Mouse (Mus musculus) heart, embryonic 15.5 days (tissue): ENCODE results near the gene Prkab1. TPM values are rescaled to one million over a fixed set of nuclear protein-coding genes. Genes with fewer than 3 reads are reported as not detected.

Experiments
- ATAC-seq: fragments of 200-750 bp; cut with Nextera tagmentation; replicated peaks from 2 replicates; pipeline ENCODE4 v1.8.0; 2017; ENCODE audit warnings: low read depth, moderate TSS enrichment; ENCODE audit not compliant: insufficient number of reproducible peaks, insufficient read depth, low FRiP score
- H3K27ac ChIP-seq: fragments of 300-500 bp; sonication (generic); 2 replicates; pipeline ENCODE4 v1.5.1; 2015; ENCODE audit warnings: mild to moderate bottlenecking, inconsistent platforms
- H3K27me3 ChIP-seq: fragments of 300-500 bp; sonication (generic); 2 replicates; pipeline ENCODE4 v1.6.1; 2015; ENCODE audit warnings: inconsistent platforms
- H3K36me3 ChIP-seq: fragments of 300-500 bp; sonication (generic); 2 replicates; pipeline ENCODE4 v1.6.1; 2015; ENCODE audit warnings: mild to moderate bottlenecking, inconsistent platforms
- H3K4me1 ChIP-seq: fragments of 300-500 bp; sonication (generic); replicated peaks from 2 replicates; pipeline ENCODE4 v1.6.1; 2015; ENCODE audit warnings: inconsistent platforms
- H3K4me2 ChIP-seq: fragments of 300-500 bp; sonication (generic); 2 replicates; pipeline ENCODE4 v1.6.1; 2015; ENCODE audit warnings: inconsistent platforms, mild to moderate bottlenecking, moderate library complexity
- H3K4me3 ChIP-seq: fragments of 300-500 bp; sonication (generic); 2 replicates; pipeline ENCODE4 v1.5.1; 2015; ENCODE audit warnings: mild to moderate bottlenecking, inconsistent platforms
- H3K9ac ChIP-seq: fragments of 300-500 bp; sonication (generic); 2 replicates; pipeline ENCODE4 v1.6.1; 2015; ENCODE audit warnings: mild to moderate bottlenecking, inconsistent platforms
- H3K9me3 ChIP-seq: fragments of 300-500 bp; sonication (generic); replicated peaks from 2 replicates; pipeline ENCODE4 v1.6.1; 2016; ENCODE audit warnings: inconsistent platforms
- WGBS: fragments of 180-500 bp; shearing (Covaris S2); methylation state at CpG from one replicate; pipeline ENCODE4 v1.1.7; 2015; ENCODE audit warnings: mixed read lengths; 5-methylcytosine and 5-hydroxymethylcytosine counted together
- polyA plus RNA-seq: library from polyadenylated mRNA; unstranded; fragments of >200 nt; fragmentation: Nextera tagmentation; extraction: Ambion mirVana; gene quantifications from 2 replicates; pipeline ENCODE4 v1.2.1, GENCODE M21; 2015

The Prkab1 gene
- polyA plus RNA-seq, 1 experiment from 2014 or later, result 33.3 TPM

DNA sequence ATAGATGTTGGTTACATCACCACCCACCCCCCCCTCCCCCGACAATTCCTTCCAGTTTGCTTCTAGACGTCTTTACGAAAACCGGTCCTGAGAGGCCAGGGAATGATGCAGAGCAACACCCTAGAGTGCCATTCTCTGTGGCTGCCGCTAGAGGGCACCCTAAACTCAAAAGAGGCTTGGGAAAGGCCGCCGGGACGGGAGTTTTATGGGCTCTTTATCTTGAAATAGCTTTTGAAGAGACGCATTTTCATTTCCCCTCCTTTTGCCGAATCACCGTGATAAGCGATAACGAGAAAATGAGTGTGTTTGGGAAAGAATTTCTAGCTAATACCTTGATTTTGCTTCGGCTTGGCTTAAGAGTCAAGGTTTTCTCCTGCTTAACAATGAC is 6.9 kb upstream of the Prkab1 start:
- Histone ChIP-seq H3K4me2 (peak overlapping the region; percentile 46), H3K27ac (no peak overlapping the region), H3K4me3 (no peak overlapping the region), H3K9ac (no peak overlapping the region), H3K27me3 (peaks cover 16% of the 10 kb centered on the region), H3K36me3 (no peaks in the 10 kb centered on the region), H3K4me1 (peaks cover 5% of the 10 kb centered on the region), H3K9me3 (no peaks in the 10 kb centered on the region)
- no peak for ATAC-seq
- 3% methylated on average over 14 of the region's 14 CpGs for WGBS

- peaks cover 16% of the 10 kb centered on the region for H3K27me3 ChIP-seq
- H3K36me3 ChIP-seq, result no peaks in the 10 kb centered on the region
- H3K9ac ChIP-seq, result no peak overlapping the region
- 8% methylated on average over 19 of the region's 19 CpGs for WGBS
- H3K9me3 ChIP-seq, result no peaks in the 10 kb centered on the region
- H3K27ac ChIP-seq, result no peak overlapping the region
- no peak for ATAC-seq
- H3K4me3 ChIP-seq, result 0 out of 2 replicates have a peak overlapping the region, but pooled peaks have one; percentile 5
- H3K4me2 ChIP-seq, result peak overlapping the region; percentile 46
- H3K4me1 ChIP-seq, result peaks cover 5% of the 10 kb centered on the region
These were observed 6.4 kb upstream of the Prkab1 start for GRCm38 (mm10) chr5:116030566-116031189.

DNA sequence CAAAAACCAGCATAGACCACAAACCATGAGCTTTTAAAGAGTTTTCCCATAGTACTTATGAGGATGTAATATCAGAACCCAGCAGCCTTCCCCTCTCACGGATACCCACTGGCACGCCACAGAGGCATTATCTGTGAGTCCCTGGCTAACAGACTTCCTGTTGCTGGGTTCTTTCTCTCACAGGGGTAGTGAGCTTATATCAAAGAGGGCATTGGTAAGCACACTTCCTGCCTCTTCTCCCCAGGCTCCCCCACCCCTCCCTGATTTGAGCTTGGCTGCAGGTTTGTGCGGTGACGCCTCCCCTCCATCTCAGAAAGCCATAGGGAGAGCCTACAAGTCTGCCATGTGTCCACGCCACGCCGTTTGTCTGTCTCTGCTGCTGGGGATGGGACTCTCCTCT is 4.8 kb upstream of the Prkab1 start:
- no peak overlapping the region for H3K9ac ChIP-seq
- H3K4me3 ChIP-seq, result no peak overlapping the region
- peaks cover 16% of the 10 kb centered on the region for H3K27me3 ChIP-seq
- WGBS, result 34% methylated on average over 7 of the region's 7 CpGs
- no peaks in the 10 kb centered on the region for H3K36me3 ChIP-seq
- H3K4me2 ChIP-seq, result no peak overlapping the region
- H3K4me1 ChIP-seq, result peaks cover 8% of the 10 kb centered on the region
- no peak overlapping the region for H3K27ac ChIP-seq
- no peaks in the 10 kb centered on the region for H3K9me3 ChIP-seq
- no peak for ATAC-seq

- ATAC-seq, result no peak
These were observed 2.3 kb upstream of the Prkab1 start for GRCm38 (mm10) chr5:116026561-116026960.

DNA sequence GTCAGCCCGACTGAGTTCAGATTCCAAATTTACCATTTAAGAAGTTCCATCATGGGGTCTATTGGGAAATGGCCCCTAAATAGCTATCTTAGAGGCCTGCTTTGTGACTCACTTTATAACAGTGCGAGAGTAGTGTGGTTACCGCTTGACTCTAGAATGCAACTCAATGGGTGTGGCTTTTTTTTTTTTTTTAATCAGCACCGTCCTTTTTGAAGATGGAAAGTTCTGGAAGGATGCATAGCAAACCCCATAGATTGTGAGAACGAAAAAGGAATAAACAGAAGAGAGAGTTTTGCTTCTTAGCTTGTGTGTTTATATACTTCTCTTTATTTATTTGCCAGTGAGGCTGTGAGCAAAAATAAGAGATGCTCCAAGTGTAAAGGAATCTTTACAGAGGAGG is 1.8 kb upstream of the Prkab1 start:
- Histone ChIP-seq H3K27ac (no peak overlapping the region), H3K9me3 (no peaks in the 10 kb centered on the region), H3K36me3 (no peaks in the 10 kb centered on the region), H3K4me1 (peaks cover 25% of the 10 kb centered on the region), H3K4me3 (no peak overlapping the region), H3K4me2 (no peak overlapping the region), H3K27me3 (peaks cover 16% of the 10 kb centered on the region), H3K9ac (no peak overlapping the region)
- no peak for ATAC-seq
- WGBS, result 76% methylated on average over 5 of the region's 5 CpGs

More at GRCm38 (mm10) chr5:116026561-116026960, 2.3 kb upstream of the Prkab1 start:
- Histone ChIP-seq H3K27me3 (peaks cover 16% of the 10 kb centered on the region), H3K9ac (no peak overlapping the region), H3K27ac (no peak overlapping the region), H3K36me3 (no peaks in the 10 kb centered on the region), H3K4me1 (peaks cover 25% of the 10 kb centered on the region), H3K4me2 (no peak overlapping the region), H3K4me3 (no peak overlapping the region), H3K9me3 (no peaks in the 10 kb centered on the region)
- 48% methylated on average over 14 of the region's 14 CpGs for WGBS

- ATAC-seq, result peak; percentile 38
- Histone ChIP-seq H3K4me2 (peak overlapping the region; percentile 94), H3K27ac (peak overlapping the region; percentile 84), H3K9me3 (no peaks in the 10 kb centered on the region), H3K9ac (peak overlapping the region; percentile 78), H3K4me1 (peaks cover 37% of the 10 kb centered on the region), H3K27me3 (0 out of 2 replicates have a peak, but pooled peaks cover 3% of the 10 kb centered on the region), H3K36me3 (peaks cover 19% of the 10 kb centered on the region; the same call in 1 of the 2 replicates), H3K4me3 (peak overlapping the region; percentile 86)
- WGBS, result under 1% methylated on average over 28 of the region's 28 CpGs
These were observed 455 bp downstream of the Prkab1 start for GRCm38 (mm10) chr5:116023821-116024284.

DNA sequence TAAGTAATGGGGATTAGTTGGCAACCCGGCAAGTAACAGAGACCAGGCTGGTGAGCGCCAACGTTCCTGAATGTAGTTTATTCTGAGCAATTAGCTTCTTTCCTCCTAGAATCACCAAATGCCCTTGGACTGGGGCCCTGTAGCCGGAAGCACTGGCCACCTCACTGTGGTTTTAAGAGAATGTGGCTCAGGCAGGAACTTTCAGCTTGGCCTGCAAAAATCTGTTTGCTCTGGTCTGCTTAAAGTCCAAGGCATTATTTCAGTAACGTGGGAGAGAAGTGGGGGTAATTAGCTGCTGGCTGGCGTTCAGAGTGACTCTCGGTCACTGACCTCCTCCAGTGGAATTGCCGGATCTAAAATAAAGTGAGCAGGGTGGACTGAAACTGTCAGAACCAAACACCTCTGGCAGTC is 1.1 kb downstream of the Prkab1 start:
- Histone ChIP-seq H3K4me1 (peaks cover 43% of the 10 kb centered on the region), H3K9ac (peak overlapping the region; percentile 78), H3K4me2 (peak overlapping the region; percentile 94), H3K27ac (peak overlapping the region; percentile 84), H3K36me3 (peaks cover 21% of the 10 kb centered on the region), H3K4me3 (peak overlapping the region; percentile 86), H3K9me3 (no peaks in the 10 kb centered on the region), H3K27me3 (0 out of 2 replicates have a peak, but pooled peaks cover 3% of the 10 kb centered on the region)
- WGBS, result 28% methylated on average over 8 of the region's 8 CpGs
- no peak for ATAC-seq

GRCm38 (mm10) chr5:116022658-116023200 is 1.6 kb downstream of the Prkab1 start:
- peaks cover 43% of the 10 kb centered on the region for H3K4me1 ChIP-seq
- no peak for ATAC-seq
- WGBS, result 72% methylated on average over 7 of the region's 7 CpGs
- no peak overlapping the region for H3K9ac ChIP-seq
- peak overlapping the region; percentile 86 for H3K4me3 ChIP-seq
- H3K27ac ChIP-seq, result peak overlapping the region; percentile 84; the same call in 1 of the 2 replicates
- H3K36me3 ChIP-seq, result peaks cover 27% of the 10 kb centered on the region
- H3K9me3 ChIP-seq, result no peaks in the 10 kb centered on the region
- peak overlapping the region; percentile 94 for H3K4me2 ChIP-seq
- 0 out of 2 replicates have a peak, but pooled peaks cover under 1% of the 10 kb centered on the region for H3K27me3 ChIP-seq

DNA sequence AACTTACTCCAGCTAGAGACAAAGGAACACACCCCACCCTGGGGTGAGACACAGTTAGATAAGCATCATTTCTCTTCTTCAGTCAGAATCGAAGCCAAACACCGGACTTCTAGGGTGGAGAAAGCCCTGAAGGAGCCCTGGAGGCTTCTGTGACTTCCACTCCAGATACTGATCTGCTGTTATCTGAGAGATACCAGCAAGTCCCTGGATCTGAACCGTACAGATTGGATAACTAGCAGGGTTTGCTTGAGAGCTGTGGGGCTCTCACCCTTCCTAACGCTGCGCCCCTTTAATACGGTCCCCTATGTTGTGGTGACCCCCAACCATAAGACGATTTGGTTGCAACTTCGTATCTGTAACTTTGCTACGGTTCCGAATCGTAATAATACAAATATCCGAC is 2.2 kb downstream of the Prkab1 start:
- no peaks in the 10 kb centered on the region for H3K9me3 ChIP-seq
- ATAC-seq, result no peak
- H3K4me3 ChIP-seq, result 0 out of 2 replicates have a peak overlapping the region, but pooled peaks have one; percentile 86
- no peak overlapping the region for H3K9ac ChIP-seq
- peak overlapping the region; percentile 94 for H3K4me2 ChIP-seq
- H3K36me3 ChIP-seq, result peaks cover 33% of the 10 kb centered on the region
- no peak overlapping the region for H3K27ac ChIP-seq
- 77% methylated on average over 12 of the region's 12 CpGs for WGBS
- peaks cover 43% of the 10 kb centered on the region for H3K4me1 ChIP-seq
- H3K27me3 ChIP-seq, result no peaks in the 10 kb centered on the region

DNA sequence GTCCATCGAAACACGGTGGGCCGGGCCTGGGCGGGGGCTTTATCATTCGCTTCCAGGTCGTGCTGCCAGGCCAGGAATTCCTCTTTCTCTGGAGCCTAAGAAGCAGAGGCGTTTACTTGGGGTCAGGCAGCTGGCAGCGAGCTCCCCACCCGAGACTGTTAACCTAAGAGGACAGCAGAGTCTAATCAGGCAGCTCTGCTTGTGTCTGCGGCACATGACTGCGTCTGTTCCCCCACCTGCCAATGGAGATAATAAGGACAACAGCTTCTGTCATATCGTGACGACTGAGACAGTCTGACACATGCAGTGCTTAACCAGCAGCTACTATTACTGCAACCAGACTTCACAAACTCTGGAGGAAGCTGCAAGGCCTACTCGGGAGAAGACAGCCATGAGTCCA is 2.8 kb downstream of the Prkab1 start:
- Histone ChIP-seq H3K4me1 (peaks cover 43% of the 10 kb centered on the region), H3K4me2 (no peak overlapping the region), H3K27me3 (no peaks in the 10 kb centered on the region), H3K36me3 (peaks cover 39% of the 10 kb centered on the region), H3K9me3 (no peaks in the 10 kb centered on the region), H3K4me3 (no peak overlapping the region), H3K9ac (no peak overlapping the region), H3K27ac (no peak overlapping the region)
- 63% methylated on average over 14 of the region's 14 CpGs for WGBS
- no peak for ATAC-seq

- H3K4me2 ChIP-seq, result no peak overlapping the region
- H3K4me1 ChIP-seq, result peaks cover 39% of the 10 kb centered on the region
- no peaks in the 10 kb centered on the region for H3K27me3 ChIP-seq
- ATAC-seq, result 0 out of 2 replicates have a peak, but pooled peaks have one; percentile 7
- peak overlapping the region; percentile 76 for H3K27ac ChIP-seq
- 21% methylated on average over 11 of the region's 11 CpGs for WGBS
- H3K36me3 ChIP-seq, result peaks cover 60% of the 10 kb centered on the region
- H3K9me3 ChIP-seq, result no peaks in the 10 kb centered on the region
- H3K4me3 ChIP-seq, result no peak overlapping the region
- H3K9ac ChIP-seq, result no peak overlapping the region
These were observed 4.9 kb downstream of the Prkab1 start for GRCm38 (mm10) chr5:116019371-116019770.
